Mouse (Mus musculus): ENCODE results near the gene Rab37.

Gene Rab37

GRCm38 (mm10) chr11:115085064-115085463, 6.2 kb upstream of the Rab37 start:
- no peak for DNase-seq (ENCODE audit: low read depth)

GRCm38 (mm10) chr11:115086213-115086612, 5.0 kb upstream of the Rab37 start:
- DNase-seq (ENCODE audit: low read depth) = no peak

- DNase-seq (ENCODE audit: low read depth) = no peak
Measured at GRCm38 (mm10) chr11:115089853-115090252, 1.4 kb upstream of the Rab37 start.

GRCm38 (mm10) chr11:115092140-115092539, 909 bp downstream of the Rab37 start:
- no peak for DNase-seq (ENCODE audit: low read depth)

GRCm38 (mm10) chr11:115098203-115098932, 7.1 kb downstream of the Rab37 start:
- DNase-seq (ENCODE audit: low read depth) = no peak

- no peak for DNase-seq (ENCODE audit: low read depth)
Measured at GRCm38 (mm10) chr11:115099241-115099840, 8.1 kb downstream of the Rab37 start.

- no peak for DNase-seq (ENCODE audit: low read depth)
Measured at GRCm38 (mm10) chr11:115100032-115100621, 8.9 kb downstream of the Rab37 start.

GRCm38 (mm10) chr11:115100741-115101140, 9.5 kb downstream of the Rab37 start:
- DNase-seq (ENCODE audit: low read depth) = no peak

- DNase-seq (ENCODE audit: low read depth) = no peak
Measured at GRCm38 (mm10) chr11:115101615-115102051, 10.4 kb downstream of the Rab37 start.

GRCm38 (mm10) chr11:115102116-115102515, 10.9 kb downstream of the Rab37 start:
- DNase-seq (ENCODE audit: low read depth) = no peak

- no peak for DNase-seq (ENCODE audit: low read depth)
Measured at GRCm38 (mm10) chr11:115103470-115104413, 12.5 kb downstream of the Rab37 start.

GRCm38 (mm10) chr11:115104769-115105563, 13.7 kb downstream of the Rab37 start:
- no peak for DNase-seq (ENCODE audit: low read depth)

GRCm38 (mm10) chr11:115106638-115107037, 15.4 kb downstream of the Rab37 start:
- DNase-seq (ENCODE audit: low read depth) = no peak

- no peak for DNase-seq (ENCODE audit: low read depth)
Measured at GRCm38 (mm10) chr11:115107403-115107916, 16.2 kb downstream of the Rab37 start.

GRCm38 (mm10) chr11:115108176-115108575, 16.9 kb downstream of the Rab37 start:
- no peak for DNase-seq (ENCODE audit: low read depth)

- DNase-seq (ENCODE audit: low read depth) = no peak
Measured at GRCm38 (mm10) chr11:115110271-115110670, 19.0 kb downstream of the Rab37 start.

GRCm38 (mm10) chr11:115112196-115112595, 21.0 kb downstream of the Rab37 start:
- DNase-seq (ENCODE audit: low read depth) = no peak

GRCm38 (mm10) chr11:115119409-115119808, 28.2 kb downstream of the Rab37 start:
- no peak for DNase-seq (ENCODE audit: low read depth)

- no peak for DNase-seq (ENCODE audit: low read depth)
Measured at GRCm38 (mm10) chr11:115128483-115128882, 37.3 kb downstream of the Rab37 start.

- DNase-seq (ENCODE audit: low read depth) = no peak
Measured at GRCm38 (mm10) chr11:115129508-115130126, 38.4 kb downstream of the Rab37 start.

Data from c-Kit-positive CD71-negative TER-119-negative erythroid progenitor cells, embryonic 14.5 days (primary cell).